Mouse (Mus musculus) spleen, adult 2 months (tissue): ENCODE data around the gene Hoxb7. TPM values are rescaled to one million over a fixed set of nuclear protein-coding genes. Genes with fewer than 3 reads are reported as not detected.

Source experiments
- DNase-seq, 2 experiments: peaks; one replicate each; pipeline versions ENCODE4 v3.0.0 to v3.0.0-alpha.2; 2012 to 2021; ENCODE audit warnings: low spot score in 2 of 2, low read depth in 1 of 2
- H3K27ac ChIP-seq: fragments of 200-500 bp; 2 replicates; pipeline ENCODE4 v1.5.1; 2012; ENCODE audit warnings: low read length, inconsistent platforms; ENCODE audit not compliant: insufficient read depth
- H3K27me3 ChIP-seq: fragments of 200-500 bp; 2 replicates; pipeline ENCODE4 v1.6.1; 2012; ENCODE audit warnings: mild to moderate bottlenecking, moderate library complexity, low read length, inconsistent platforms; ENCODE audit not compliant: control insufficient read depth, insufficient read depth
- H3K36me3 ChIP-seq: fragments of 200-500 bp; 2 replicates; pipeline ENCODE4 v1.6.1; 2012; ENCODE audit warnings: mild to moderate bottlenecking, low read length, inconsistent platforms; ENCODE audit not compliant: control insufficient read depth, insufficient read depth
- H3K4me1 ChIP-seq: fragments of 200-500 bp; 2 replicates; pipeline ENCODE4 v1.6.1; 2011; ENCODE audit warnings: inconsistent platforms; ENCODE audit not compliant: control insufficient read depth, insufficient read depth, insufficient read length
- H3K4me3 ChIP-seq: fragments of 200-500 bp; 2 replicates; pipeline ENCODE4 v1.5.1; 2011; ENCODE audit warnings: mild to moderate bottlenecking, inconsistent platforms; ENCODE audit not compliant: insufficient read depth, insufficient read length; ENCODE audit errors: extremely low read depth
- CTCF ChIP-seq: fragments of 200-500 bp; IDR thresholded peaks from 2 replicates; pipeline ENCODE4 v1.5.1; 2011; ENCODE audit warnings: mild to moderate bottlenecking, inconsistent platforms; ENCODE audit not compliant: insufficient read depth, insufficient read length, insufficient replicate concordance; ENCODE audit errors: extremely low read depth
- POLR2A ChIP-seq: fragments of 200-500 bp; IDR thresholded peaks from 2 replicates; pipeline ENCODE4 v1.6.1; 2011; ENCODE audit warnings: low read depth, low read length, inconsistent platforms
- WGBS: fragments of 180-500 bp; shearing (Covaris S2); methylation state at CpG from one replicate; pipeline ENCODE4 v1.1.7; 2018; 5-methylcytosine and 5-hydroxymethylcytosine counted together
- polyA plus RNA-seq: library from polyadenylated mRNA; depleted of rRNA; stranded (reverse); fragments of >200 nt; gene quantifications from 2 replicates; pipeline ENCODE4 v1.2.3, GENCODE M21; 2012

The Hoxb7 gene
- polyA plus RNA-seq, 1 experiment: 0.62 TPM

DNA sequence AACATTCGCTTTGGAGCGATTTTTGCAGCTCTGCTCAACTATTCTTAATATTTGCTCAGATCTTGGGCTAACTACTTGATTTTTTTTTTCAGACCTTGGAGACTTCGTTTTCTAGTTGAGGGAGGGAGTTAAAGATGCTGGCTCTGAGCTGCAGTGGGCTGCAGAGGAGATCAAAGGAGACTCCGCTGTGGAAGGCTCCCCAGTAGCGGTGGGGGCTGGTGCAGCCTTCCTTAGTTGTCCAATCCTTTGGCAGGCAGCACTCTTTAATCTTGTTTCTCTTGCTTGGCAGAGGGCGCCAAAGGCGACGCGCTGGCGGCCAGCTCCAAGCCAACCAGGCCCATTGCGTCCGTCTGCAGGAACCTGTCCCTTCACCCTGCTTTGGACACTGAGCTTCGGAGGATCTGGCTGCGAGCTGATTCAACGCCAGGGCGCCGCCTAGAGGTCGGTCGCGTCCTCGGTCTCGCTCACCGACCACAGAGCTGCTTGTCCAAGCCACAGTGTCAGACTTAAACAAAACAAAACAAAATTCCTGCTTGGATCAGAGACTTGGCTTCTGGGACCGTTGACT, 25.0 kb upstream of the Hoxb7 start:
- 9% methylated on average over 24 of the region's 24 CpGs for WGBS
- H3K27ac ChIP-seq: no peak overlapping the region
- no peak overlapping the region for H3K4me3 ChIP-seq
- H3K4me1 ChIP-seq: no peaks in the 10 kb centered on the region
- peaks cover 6% of the 10 kb centered on the region for H3K27me3 ChIP-seq
- no peaks in the 10 kb centered on the region for H3K36me3 ChIP-seq
- peak in 1 of 2 experiments; percentile 29 for DNase-seq
- TF ChIP-seq POLR2A: no peak
- peak; percentile 59; the same call in 1 of the 2 replicates for TF ChIP-seq CTCF

DNA sequence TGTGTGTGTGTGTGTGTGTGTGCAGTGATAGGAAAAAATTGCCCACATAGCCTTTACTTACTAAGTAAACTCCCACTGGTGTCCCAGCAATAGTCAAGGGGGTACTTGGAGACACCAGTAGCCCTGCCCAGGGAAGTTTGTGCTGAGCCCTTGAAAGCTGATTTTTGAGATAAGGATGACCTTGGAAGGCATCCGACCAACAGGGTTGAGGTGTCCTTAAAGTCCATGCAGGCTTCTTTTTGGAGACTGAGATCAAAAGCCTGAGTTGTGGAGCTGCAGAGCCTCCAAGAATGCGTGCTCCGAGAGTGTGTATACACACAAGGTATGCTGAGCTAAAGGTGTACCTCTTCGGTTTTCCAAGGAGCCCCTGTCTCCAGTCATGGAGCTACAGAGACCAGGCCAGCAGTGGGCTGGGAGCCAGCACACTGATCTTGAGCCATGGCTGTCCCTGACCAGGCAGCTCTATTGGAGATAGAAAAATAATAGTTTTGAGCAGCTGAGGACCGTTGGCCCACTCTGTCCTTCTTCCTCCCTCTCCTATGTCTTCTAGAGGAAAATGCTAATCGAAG, 24.1 kb upstream of the Hoxb7 start:
- H3K4me3 ChIP-seq: no peak overlapping the region
- WGBS: 62% methylated on average over 6 of the region's 6 CpGs
- no peak overlapping the region for H3K27ac ChIP-seq
- TF ChIP-seq CTCF (no peak), POLR2A (no peak)
- H3K4me1 ChIP-seq: no peaks in the 10 kb centered on the region
- no peaks in the 10 kb centered on the region for H3K36me3 ChIP-seq
- peaks cover 8% of the 10 kb centered on the region for H3K27me3 ChIP-seq
- no peak for DNase-seq

DNA sequence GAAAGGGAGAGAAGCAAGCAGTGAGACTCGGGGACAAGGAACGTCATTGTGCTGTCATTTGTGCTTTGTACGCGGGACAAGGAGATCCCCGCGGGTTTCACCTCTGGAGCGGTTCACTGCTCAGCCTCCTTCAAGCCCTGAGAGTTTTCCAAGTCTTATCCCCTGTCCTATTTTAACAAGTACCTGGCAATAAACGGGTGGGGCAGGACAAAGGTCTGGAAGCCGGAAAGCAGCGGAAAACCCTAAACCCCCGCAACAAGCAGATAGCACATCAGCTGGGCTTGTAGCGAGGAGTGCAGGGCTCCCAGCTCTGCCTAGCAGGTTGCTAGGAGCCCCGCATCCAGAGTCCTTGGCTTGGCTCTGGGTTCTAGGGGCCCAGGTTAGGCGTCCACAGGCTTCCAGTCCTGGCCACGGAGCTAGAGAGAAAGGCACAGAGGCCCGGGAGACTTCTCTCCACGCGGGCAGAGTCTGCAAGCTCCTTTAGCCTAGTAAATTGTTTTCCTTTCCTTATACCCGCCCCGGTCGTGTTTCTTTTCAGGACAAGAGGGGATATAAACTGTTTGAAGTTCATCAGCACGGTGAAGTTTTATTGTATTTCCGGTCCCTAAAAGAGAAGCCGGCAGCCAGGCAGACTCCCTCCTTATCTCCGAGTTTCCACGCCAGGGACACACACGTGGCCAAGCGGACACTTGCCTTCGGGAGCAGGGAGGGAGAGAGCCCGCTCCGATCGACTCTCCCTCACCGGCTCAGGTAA, 22.6 kb upstream of the Hoxb7 start:
- no peak overlapping the region for H3K27ac ChIP-seq
- H3K27me3 ChIP-seq: peaks cover 14% of the 10 kb centered on the region
- WGBS: 34% methylated on average over 33 of the region's 33 CpGs
- H3K4me1 ChIP-seq: no peaks in the 10 kb centered on the region
- no peaks in the 10 kb centered on the region for H3K36me3 ChIP-seq
- no peak overlapping the region for H3K4me3 ChIP-seq
- no peak for TF ChIP-seq POLR2A
- no peak for DNase-seq

DNA sequence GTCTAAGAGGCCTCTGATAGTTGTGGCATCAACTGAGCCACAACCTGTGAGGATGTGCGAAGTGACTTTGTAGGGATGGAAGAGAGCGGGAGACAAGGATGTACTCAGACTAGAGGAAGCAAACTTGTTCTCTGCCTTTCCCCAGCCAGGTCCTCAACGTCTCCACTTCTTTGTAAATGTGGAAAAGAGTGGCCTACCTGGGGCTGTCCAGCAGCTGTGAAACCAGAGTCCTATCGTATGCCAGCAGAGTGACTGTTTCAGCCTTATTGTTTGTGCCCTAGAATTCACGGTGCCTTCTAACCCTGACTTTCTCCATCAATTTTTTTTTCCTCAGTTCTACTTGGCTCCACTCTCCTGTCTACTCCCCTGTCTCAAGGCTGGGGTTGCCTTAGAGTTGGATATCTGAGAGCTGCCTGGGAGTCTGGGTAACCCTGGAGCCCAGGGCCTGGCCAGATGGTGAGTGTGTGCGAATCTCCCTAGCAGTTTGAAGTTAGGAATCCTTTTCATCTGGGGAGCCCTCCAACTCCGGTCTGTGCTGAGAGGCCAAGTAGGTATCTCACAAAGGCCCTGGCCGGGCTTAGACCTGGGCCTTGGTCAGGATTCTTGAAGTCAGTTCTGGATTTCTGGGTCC, 21.9 kb upstream of the Hoxb7 start:
- no peak for TF ChIP-seq POLR2A
- no peak for TF ChIP-seq CTCF
- Histone ChIP-seq H3K4me3 (no peak overlapping the region), H3K36me3 (no peaks in the 10 kb centered on the region), H3K27ac (no peak overlapping the region), H3K27me3 (peaks cover 14% of the 10 kb centered on the region), H3K4me1 (no peaks in the 10 kb centered on the region)
- DNase-seq: no peak
- 74% methylated on average over 8 of the region's 8 CpGs for WGBS

DNA sequence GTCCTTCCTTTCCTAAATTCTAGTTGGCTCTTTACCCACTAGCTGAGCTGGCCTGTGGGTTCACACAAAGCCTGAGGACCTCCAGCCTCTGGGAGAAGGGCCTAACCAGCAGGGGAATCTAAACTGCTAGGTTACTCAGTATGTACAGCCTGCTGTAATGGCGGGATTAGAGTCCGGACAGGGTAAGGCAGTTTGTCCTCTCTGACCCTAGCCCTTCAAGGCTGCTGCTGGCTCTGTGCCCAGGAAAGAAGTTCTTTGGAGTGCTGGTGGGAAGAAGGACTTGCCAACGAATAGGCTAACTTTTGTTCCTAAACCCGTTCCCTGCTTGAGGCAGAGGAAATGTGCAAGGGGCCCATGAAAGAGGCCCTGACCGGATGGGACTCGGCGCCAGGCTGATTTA, 20.5 kb upstream of the Hoxb7 start:
- peaks cover 24% of the 10 kb centered on the region for H3K27me3 ChIP-seq
- no peak for TF ChIP-seq POLR2A
- no peak for TF ChIP-seq CTCF
- WGBS: 42% methylated on average over 7 of the region's 7 CpGs

DNA sequence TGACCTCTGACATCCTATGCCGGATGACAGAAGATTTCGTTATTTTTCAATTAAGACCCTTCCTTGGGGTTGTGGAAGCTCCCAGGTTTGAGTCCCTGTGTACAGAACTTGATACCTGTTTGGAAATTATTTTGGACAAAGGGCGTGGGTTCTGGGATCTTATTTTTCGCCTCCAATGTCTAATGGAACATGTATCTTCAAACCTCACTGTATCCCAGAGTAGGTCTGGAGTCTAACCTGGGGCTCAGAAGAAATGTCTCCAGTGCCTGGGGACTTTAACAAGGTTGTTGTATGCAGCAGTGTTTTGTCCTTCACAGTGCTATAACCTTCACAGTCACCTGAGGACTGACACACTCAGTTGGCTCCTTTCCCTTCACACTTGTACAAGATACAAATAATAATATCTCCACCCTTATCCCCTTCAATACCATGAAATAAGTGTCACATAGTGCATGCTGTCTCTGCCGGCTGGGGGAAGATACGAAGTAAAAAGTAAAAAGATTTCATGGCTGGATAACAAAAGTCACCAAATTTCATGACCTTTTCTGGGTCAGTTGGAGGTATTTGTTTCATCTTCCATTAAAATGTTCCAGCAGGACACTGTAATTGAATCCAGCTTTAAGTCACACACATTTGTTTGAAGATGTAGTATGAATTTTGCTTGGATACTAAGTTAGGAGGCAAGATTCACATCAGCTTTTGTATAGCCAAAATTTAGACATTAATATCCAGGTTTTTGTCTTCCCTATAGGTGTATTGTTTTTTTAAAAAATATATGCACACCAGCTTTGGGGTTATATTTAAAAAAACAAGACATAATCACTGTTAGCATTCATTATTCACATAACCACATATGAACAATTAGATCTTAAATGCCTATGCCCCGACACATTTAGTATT, 19.2 kb upstream of the Hoxb7 start:
- DNase-seq: no peak
- 77% methylated on average over 7 of the region's 7 CpGs for WGBS
- H3K27ac ChIP-seq: no peak overlapping the region
- no peak overlapping the region for H3K4me3 ChIP-seq
- H3K27me3 ChIP-seq: peaks cover 34% of the 10 kb centered on the region
- H3K36me3 ChIP-seq: no peaks in the 10 kb centered on the region
- TF ChIP-seq POLR2A: no peak
- no peak for TF ChIP-seq CTCF
- H3K4me1 ChIP-seq: peaks cover 2% of the 10 kb centered on the region

More for the DNA sequence above, 20.5 kb upstream of the Hoxb7 start:
- Histone ChIP-seq H3K27ac (no peak overlapping the region), H3K4me1 (no peaks in the 10 kb centered on the region; the same call in none of the 2 replicates), H3K4me3 (no peak overlapping the region), H3K36me3 (no peaks in the 10 kb centered on the region)
- no peak for DNase-seq
